Mouse (Mus musculus) adipocyte (in vitro differentiated cells): ENCODE results near the gene Pcbp4.

Experiments used
- DNase-seq: peaks from one replicate; pipeline ENCODE4 v3.0.0-alpha.2; 2016; ENCODE audit warnings: low spot score

Gene Pcbp4

DNA sequence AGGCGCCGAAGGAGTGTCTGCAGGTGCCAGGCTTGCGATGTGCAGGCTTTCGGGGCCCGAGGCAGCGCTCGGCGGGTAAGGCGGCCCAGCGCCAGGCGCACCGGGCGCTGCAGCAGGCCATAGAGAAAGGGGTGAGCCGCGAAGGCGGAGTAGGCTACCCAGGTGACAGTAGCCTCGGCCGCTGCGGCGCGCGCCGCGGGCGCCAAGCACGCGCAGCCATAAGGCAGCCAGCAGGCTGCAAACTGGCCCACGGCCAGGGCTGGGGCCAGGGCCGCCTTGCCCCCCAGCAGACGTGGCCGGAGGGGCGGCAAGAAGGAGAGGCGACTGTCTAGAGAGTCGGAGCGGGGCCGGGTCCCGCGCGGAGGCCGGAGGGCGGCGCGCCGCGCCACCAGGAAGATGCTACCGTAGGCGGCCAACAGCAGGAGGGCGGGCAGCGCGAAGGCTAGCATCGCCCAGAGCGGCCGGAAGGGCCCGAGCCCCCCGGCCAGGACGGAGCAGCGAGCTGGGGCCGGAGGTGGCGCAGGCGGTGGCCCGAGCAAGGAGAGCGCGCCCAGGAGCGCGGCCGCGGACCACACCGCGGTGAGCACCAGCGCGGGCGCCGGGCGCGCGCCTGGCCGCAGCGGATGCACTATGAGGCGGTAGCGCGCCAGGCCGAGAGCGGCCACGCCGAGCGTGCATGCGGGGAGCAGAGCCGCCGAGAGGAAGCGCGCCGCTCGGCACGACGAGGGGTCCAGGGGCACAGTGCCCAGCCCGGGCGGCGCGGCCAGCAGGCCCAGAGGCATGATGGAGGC is 11.9 kb downstream of the Pcbp4 start:
- no peak for DNase-seq

DNA sequence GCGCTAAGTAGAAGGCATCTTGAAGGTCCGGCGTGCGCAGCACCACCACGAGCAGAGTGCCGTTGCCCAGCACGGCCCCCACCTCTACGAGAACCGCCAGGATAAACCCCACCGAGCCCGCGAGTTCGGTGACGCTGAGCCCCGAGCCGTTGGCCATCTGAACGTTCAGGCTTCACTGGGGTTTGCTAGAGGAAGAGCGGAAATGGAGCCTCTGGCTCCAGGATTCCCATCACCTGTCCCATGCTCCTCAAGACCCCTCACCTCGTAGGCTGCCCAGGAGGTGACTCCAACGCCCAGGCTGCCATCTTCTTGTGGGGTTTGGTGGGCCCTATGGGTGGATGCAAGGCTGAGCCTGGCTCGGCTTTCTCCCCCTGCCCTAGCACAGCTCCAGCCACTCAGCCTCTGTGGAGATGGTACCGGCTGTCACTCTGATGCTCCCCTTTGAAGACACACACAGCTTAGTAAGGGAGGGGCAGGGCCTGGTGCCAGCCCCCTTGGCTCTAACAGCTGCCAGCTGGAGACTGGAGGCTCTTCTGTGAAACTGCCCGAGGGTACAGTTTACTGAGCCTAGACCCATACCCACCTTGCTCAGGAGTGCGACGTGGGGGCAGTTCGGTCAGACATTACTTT is 12.6 kb downstream of the Pcbp4 start, which contains the start of gene Gpr62:
Gene Gpr62 (minus strand): TSS at position 368 of the 630 bp plus-strand sequence.
- DNase-seq, result no peak

DNA sequence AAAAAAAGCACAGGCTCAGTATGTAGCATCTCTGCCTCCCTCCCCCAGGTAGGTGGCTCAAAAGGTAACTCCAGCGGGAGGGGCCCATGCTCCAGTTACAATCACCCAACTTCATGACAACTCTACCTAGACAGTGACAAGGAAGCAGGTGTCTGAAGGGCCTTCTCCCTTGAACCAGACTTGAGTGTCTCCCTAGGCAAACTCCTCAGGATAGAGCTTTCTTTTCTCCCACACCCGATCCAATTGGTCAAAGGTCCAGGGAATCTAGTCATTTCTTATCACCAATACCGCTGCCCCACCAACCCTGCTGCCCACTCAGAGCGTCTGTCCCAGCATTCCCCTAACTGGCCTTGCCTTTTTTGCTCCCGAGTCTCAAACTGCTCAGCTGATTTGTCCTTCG is 13.6 kb downstream of the Pcbp4 start:
- DNase-seq, result no peak

DNA sequence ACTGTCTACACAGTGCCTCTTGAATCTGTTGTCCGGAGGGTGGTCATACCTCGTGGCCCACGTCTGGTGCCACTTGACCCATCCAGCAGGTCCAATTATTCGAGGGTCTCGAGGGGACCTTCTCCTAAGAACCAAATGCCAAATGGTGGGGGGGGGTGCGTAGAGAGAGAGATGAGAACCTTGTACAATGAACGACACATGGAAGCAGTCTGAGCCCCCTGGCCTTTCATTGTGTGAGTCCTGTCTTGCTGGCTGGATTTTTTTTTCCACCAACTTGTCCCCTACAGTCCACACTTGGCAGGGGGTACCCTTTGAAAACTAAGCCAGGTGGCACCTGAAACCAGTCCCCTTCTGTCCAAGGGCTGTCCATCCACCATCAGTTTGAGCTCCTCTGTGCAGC is 14.7 kb downstream of the Pcbp4 start:
- DNase-seq, result no peak

DNA sequence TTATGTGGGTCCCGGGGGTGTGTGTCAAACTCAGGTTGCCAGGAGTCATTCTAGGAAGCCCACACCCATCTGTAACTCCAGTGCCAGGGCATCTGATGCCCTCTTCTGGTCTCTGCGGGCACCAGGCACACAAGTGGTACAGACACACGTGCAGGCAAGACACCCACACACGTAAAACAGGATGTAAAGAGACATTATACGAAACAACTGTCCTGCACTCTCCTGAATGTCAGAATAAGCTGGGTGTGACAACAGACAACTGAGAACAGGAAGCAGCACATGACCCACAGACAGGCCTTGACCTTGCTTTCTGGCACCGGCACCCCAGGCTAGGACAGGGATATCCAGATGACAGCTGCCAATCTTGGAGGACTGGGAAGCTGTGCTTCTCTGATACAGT is 16.2 kb downstream of the Pcbp4 start:
- DNase-seq, result no peak

DNA sequence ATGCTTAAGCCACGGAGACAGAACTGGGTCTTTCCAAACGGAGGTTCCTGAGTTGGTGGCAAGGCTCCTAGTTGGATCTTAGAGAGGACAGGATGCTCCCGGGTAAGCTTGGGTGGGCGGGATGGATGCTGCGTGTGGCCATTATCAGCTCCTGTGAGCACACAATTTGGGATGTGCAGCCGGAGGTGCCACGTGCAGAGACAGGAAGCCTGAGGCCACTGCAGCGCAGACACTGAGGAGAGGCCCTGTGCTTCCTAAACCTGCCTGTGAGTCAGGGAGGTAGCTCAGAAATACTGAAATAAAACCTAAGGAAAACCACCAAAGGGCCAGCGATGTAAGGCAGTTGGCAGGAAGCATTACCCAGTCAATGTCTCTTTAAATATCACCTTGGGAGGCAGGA is 16.7 kb downstream of the Pcbp4 start:
- no peak for DNase-seq

DNA sequence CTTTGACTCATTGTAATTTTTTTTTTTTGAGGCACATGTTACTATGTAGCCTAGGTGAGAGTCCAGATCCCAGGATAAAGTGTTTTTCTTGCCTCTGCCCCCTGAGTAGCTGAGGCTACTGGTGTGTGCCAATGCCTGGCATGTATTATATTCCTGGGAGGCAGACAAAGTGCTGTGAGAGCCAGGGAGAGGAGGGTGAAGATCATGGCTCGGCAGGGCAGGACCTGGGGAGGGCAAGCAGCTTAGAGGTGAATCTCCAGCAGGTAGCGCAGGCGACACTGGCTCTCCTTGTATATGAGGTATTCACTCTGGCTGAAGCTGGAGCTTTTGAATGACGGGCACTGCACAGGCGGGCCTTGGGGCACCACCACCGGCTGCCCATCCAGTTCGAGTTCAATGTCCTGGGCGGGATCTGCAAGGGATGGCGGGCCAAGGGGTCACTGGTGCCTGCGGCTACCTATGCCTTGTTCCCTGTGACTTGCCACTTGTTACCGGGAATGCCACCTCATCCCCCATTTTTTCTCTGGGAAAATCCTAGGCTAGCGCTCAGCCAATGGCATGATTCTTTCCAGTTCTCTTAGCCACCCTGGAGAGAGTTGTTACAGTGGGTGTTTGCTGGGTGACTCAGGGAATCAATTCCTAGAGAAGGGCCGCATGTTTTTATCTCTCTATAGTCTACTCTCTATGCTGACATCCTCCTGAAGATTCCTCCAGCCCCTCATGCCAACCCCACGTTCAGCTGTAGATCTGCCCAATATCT is 18.1 kb downstream of the Pcbp4 start:
- no peak for DNase-seq

DNA sequence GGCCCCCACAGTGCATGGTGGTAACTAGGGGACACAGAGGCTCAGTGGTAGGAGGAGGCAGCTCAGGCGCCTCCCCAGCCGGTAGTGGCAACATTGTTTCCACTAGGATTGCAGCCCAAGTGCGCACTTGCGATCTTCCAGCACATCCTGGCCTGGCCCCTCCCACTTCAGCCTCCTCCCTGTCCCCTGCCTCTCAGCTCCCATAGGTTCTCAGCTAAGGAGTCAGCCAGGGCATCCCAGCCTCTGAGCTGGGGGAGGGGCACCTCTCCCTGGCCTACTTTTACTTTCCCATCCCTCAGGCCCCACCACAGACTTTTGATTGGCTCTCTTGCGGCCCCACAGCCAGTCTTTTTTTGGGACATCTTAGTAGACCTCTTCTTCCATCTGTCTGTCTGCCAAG is 18.8 kb downstream of the Pcbp4 start:
- no peak for DNase-seq

DNA sequence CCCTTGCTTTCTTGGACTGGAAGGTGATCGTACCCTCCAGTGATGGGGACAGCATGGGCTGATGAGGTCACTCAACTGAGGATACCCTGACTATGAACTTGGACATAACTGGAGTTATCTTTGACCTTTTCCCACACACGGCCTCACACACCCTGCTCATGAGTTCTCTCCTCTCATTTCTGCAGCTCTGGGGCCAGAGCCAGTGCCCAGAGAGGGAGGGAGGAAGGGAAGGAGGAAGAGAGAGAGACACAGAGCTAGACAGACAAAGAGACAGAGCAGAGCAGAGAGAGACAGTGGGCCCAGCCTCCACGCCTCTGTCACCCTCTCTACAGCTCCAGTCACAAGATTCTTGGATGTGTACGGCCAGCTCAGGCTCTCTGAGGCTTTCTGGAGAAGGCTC is 19.2 kb downstream of the Pcbp4 start:
- DNase-seq, result peak; percentile 59

DNA sequence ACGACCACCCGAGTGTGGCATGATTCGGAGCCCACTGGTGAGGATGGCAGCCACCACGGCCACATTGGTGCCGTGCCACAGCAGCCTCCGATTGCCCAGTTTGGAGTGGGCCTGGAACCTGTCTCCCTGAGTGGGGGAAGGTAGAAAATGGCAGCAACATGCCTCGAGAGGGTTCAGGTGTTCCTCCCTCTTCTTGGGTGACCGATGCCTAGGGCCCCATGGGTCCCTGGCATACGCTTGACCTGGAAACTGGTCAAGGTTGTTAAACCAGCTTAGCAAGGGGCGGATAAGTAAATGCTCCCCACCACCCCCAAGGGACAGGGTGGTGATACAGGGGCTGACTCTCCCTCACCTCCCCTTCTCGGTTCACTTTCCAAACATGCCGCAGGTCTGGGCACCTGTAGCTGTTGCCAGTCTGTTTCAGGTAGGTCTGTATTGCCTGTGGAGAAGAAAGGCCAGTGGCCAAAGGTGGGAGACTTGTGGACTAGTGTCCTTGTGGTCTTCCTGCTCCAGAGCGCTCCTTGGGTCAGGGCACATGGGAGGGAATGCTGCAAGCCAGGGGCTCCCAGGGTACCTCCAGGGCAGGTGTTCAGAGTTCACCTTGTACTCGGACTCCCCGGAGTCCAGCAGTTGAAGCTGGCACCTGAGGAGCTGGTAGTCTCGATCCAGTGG is 20.1 kb downstream of the Pcbp4 start:
- no peak for DNase-seq

DNA sequence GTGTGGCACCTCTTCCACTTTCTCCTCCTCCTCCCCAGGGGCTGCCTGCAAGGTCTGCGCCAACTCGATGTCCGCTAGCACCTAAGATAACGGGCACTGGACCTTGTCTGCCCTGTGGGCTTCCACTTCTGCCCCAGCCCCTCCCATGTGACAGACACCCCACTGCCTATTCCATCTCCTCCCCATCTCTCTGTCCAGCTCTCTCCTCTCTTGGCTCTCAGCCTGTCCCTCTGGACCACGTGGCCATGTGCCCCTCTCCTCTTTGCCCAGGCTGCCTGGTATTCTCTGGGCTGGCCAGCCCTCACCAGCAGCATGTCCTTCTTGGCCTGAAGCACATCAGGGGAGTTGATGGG is 20.6 kb downstream of the Pcbp4 start:
- no peak for DNase-seq

DNA sequence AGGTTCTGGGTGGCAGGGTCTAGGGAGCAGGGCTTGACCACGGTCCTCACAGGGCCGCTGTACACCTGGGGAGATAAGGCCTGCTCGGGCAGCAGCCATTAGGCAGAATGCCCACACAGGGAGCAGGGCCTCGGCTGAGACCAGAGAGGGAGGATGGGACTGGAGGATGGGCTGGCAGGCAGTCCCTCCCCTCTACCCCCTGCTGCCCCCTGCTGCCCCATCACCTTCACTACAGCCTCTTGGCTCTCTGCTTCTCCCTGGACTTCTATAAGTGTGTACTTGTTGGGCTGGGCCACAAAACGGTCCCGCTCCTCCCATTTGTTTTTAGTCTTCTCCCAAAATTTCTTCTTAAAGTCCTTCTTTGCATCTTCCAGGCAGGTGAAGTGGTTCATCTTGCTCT is 21.4 kb downstream of the Pcbp4 start:
- peak; percentile 82 for DNase-seq

DNA sequence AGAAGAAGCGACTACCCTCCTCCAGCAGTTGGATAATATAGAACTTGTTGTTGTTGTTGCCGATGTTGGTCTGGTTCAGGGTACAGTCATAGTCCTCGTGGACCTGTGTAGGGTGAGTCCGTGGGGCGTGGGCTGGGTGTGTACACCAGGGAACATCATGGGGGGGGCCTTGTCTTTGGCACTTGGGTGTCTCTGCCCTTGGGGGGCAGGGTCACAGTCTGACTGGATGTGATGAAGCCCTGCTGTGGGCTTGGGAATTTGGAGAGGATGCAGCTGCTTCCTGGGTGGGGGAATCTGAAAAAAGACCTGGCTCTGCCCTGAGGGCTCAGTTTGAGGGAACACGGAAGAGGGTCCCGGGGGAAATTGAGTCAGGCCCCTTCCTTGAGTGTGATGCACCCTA is 22.0 kb downstream of the Pcbp4 start:
- peak; percentile 34 for DNase-seq

DNA sequence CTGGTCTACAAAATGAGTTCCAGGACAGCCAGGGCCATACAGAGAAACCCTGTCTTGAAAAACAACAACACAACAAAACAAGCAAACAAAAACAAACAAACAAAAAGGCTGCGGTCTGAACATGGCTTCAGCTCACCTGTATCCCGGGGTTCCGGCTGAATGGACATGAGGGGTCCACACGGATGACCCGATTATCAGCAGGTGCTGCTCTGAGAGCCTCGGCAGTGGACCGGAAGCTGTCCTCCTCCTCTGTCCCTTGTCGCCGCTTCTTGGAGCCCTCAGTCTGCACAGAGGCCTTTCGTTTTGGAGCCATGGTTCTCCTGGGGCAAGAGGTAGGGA is 22.5 kb downstream of the Pcbp4 start, which contains the start of gene Rrp9:
Gene Rrp9 (plus strand): TSS at position 301 of the 339 bp plus-strand sequence.
- no peak for DNase-seq

DNA sequence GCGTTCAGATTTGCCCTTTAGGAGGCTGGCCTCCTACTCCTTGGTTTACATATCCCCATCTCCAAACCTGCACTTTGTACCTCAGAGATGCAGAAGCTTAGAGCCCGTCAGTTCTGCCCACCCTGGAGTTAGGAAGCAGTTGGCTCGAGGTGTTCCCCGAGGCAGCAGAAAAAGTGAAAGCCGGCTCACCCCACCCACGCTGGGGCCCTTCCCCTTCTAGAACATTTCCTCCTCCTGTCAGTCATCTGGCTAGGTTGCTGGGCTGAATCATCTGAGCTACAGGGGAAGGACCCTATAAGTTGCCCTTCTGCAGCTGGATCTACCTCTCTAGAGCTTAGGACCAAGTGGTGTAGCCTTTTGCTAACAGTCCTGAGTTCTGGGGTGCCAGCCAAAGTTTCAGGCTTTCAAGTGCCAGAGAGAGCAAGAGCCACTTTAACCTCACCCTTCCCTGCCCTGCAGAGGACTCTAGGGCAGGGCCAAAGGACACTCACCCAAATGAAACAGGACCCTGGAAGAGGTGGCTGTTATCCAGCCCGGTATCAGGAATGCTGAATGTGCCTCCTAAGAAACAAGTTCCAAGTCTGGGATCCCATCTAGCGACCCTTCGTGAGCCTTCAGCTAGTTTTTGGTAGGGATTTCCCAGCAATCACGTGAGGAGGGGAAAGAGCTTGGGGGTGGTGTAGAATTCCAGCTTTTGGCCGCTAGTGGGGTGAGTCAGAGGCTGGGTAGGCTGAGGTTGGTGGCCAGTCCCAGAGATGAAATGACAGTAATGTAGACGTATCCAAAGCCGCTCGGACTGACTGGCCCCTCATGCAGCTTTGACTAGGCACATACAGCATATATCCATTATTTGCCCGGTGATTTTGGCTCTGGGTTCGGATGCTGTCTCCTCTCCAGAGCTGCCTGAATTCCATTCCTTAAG is 23.2 kb downstream of the Pcbp4 start:
- DNase-seq, result peak; percentile 93

DNA sequence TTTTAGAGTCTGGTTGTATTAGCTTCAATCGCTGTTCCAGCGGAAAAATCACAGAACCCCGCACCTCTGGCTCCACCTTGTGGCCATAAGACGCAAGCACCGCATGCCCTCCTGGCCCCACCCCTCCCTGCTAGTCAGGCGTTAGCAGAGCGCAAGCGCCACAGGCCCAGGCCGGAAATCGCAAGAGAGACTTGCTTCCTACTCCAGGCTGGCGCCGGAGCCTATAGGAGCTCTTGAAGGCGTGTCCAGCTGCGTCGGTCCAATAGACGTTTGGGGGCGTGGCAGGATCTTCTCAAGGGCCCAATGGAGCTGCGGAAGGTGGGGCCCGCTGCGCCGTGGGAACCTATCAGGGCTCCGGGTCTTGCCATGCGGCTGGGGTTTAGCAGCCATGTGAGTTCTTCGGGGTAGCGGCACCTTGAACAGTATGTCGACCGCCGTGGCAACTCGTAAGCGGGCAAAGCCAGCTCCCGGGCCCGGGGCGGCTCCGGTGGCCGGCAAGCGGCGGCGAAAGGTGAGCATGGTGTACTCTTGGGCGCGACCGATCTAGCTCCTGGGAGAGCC is 23.9 kb downstream of the Pcbp4 start, which contains the start of gene Parp3:
Gene Parp3 (minus strand): TSS at position 26 of the 561 bp plus-strand sequence.
- peak; percentile 100 for DNase-seq

DNA sequence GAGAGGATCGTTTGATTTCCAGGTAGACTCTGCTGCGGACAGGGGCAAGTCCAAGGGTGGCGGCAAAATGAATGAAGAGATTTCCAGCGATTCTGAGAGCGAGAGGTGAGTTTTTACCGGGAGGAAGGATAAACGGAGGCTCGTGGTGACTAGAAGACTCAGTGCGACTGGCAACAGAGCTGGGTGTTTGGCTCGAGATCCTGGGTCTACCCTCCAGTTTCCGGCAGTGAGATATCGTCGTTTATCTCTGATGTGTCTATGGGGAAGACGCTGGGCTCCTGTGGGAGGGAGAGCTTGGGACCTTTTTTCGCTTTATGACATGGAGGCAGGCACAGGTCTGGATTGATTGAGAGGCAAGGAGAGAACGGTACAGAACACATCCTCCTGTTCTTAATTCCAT is 24.6 kb downstream of the Pcbp4 start:
- no peak for DNase-seq

DNA sequence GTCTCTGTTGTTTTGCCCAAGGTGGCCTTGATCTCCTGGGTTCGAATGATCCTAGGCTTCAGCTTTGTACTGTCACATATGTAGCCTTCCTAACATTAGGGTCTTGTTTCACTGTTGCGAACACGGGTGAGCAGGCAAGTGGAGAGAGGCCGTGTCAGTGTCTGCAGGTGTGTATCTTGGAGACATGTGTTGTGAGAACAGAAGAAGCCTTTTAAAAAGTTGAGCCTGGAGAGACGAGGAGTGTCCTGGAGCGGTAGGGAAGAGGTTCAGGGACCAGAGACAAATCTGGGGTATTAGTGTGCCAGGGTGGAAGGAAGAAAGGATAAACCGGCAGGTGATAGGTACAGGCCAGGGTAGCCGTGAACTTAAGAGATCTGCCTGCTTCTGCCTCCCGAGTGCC is 25.0 kb downstream of the Pcbp4 start:
- DNase-seq, result no peak

DNA sequence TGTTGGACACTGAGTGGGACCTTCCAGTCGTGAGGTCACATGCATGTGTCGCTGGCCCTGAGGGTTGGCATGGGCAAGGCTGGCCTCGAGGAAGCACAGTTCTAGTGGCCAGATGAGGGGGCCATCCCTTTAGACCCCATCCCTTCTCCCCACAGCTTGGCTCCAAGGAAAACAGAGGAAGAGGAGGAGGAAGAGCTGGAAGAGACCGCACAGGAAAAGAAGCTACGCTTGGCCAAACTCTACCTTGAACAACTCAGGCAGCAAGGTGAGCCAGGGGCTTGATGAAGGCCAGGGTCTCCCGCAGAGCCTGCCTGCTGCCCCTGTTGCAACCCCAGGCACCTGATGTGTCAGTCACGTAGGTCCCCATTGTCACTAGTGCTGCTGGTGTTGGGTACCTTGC is 27.4 kb downstream of the Pcbp4 start:
- no peak for DNase-seq

DNA sequence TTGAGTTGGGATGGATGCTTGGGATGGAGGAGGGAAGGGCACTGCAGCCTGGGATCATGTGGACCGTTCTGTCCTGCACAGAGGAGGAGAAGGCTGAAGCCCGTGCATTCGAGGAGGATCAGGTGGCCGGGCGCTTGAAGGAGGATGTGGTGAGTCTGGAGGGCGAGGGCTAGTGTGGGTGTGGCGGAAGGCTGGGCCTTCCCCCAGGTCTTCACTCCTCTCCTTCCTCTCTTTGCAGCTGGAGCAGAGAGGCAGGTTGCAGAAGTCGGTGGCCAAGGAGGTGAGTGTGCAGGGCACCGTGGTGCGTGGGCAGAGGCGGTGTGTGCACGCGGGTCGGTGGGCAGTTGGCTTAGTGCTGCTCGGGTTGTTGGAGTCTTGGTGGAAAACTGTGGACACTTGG is 28.0 kb downstream of the Pcbp4 start:
- no peak for DNase-seq

DNA sequence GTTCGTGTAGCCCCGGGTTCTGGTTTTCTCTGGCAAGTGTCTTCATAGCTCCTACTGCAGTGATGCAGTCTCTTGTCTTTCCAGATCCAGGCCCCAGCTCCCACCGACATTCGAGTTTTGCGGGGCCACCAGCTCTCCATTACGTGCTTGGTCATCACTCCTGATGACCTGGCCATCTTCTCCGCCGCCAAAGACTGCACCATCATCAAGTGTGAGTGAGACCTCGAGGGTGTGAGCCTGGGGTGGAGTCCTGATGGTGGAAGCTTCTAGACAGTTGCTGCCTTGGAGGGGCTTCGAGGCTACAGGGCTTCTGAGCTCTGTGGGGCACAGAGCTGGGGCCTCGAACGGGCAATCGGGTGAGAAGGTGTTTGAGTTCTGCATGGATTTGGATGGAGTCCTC is 28.6 kb downstream of the Pcbp4 start:
- DNase-seq, result no peak
